Mouse (Mus musculus): ENCODE results near the gene Gm17334.

DNA sequence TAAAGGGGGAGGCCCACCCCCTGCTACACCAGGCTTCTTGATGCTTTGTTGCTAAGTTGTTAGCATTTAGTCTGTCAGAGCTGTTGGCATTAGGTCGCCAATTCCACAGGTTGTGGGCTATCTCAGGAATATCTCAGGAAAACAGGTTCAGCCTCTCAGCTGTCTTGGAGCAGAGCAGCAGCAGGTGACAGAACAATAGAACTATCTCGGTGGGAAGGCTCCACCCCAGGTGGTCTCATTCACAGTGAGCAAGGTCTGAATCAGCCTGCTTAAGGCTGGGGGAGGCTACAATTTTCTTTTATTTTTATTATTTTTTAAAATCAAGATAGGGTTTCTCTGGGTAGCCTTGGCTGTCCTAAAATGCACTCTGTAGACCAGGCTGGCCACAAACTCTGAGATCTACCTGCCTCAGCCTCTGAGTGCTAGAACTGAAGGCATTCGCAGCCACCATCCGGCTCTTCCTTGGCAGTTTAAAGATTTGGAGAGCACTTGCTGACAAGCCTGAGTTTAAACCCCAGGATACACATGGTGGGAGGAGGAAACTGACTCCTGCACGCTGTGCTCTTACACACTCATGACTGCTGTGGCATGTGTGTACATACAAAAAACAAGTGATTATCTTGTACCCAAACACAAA lies 23.2 kb downstream of the Gm17334 start:
- TF ChIP-seq CTCF (IDR thresholded peaks at IDR 0.05; ENCODE audit: borderline replicate concordance, insufficient read depth, low read depth, low read length) (no peak), POLR2A (IDR thresholded peaks at IDR 0.05; ENCODE audit: borderline replicate concordance, insufficient read depth, low read length) (no peak)
